Mouse (Mus musculus) lung, postnatal 10 days (tissue): ENCODE results near the gene Prkcg.
"Not testable (repeated sequence)": the region's sequence is repeated elsewhere in the genome, so short reads cannot be mapped to it uniquely, and the experiment has no call there.

Experiments
- DNase-seq: peaks from one replicate; pipeline ENCODE4 v3.0.0; 2021

Gene Prkcg

DNA sequence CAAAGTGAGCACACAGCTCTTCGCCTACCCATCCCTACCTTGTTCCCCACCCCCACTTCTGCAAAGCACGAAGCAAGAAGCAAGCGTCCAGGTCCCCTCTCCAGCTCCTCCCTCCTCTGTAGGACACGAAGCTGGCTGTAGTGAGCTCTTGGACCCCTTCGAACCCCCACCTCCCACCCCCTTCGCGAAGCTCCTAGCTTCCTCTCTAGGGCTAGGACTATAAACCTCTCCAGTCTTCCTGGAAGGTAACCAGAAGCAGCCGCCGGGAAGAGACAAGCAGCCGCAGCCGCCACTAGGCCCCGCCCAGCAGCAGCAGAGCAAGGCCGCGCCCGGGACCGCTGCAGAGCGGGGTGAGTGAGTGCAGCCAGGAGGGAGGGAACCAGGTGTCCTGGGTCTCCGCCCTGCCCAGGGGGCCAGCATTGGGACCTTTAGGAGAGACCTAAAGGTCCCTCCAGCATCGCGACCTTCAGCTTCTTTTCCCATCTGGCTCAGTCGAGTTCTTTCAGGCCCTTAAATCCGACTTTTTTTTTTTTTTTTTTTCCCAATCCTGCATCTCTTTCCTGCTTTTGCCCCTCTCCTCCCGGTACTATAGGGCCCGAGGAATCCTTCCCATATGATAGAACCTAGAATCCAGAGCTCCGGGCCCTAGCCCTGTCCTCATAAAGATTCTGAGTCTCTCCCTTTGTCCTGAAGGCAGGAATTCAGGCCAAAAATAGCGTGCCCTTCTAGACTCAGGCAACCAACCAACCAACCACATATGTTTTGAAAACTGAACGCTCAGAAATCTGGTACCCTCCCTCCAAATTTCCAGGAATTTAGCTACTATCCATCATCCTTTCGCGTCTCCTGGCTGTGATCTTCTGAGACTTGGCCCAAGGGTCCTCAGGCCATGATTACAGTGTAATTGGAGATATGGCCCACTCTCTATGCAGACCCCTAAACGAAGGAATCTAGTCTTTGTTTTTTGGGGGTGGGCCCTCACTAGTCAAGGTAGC lies at the start of gene Prkcg, which contains the start of gene Myadm:
Prkcg (plus strand) TSS at position 204 of the 995 bp plus-strand sequence.
Myadm (plus strand) TSS at position 105 of the 995 bp plus-strand sequence.
- peak; percentile 92 for DNase-seq

DNA sequence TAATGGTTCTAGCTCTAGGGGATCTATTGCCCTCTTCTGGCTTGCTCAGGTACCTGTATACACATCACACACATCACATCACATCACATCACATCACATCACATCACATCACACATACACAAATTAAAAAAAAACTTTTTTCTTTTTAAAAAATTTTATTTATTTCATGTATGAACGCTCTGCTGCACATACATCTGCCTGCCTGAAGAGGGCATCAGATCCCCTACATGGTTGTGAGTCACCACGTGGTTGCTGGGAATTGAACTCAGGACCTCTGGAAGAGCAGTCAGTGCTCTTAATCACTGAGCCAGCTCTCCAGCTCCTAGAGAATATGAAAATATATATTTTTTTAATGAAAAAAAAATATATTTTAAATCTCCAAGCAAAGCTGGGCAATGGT lies 49.8 kb upstream of the Prkcg start:
- DNase-seq = no peak

DNA sequence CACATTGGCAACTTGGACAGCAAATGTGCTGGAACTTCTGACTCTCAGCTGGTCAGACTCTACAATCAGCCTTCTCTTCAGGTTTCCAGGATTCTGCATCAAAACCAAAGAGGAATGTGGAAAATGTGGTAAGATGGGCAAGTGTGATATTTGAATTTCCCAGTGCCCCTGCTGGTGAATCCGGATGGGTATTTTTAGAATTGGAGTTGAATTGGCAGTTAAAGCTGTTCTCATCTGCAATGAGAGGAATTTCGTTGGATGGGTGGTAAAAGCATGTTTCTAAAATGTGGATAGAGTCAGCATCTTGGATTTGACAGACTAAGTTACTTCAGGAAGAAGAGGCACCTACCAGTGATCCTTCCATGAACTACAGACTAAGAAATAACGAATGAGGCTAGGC lies 28.3 kb upstream of the Prkcg start:
- no peak for DNase-seq

DNA sequence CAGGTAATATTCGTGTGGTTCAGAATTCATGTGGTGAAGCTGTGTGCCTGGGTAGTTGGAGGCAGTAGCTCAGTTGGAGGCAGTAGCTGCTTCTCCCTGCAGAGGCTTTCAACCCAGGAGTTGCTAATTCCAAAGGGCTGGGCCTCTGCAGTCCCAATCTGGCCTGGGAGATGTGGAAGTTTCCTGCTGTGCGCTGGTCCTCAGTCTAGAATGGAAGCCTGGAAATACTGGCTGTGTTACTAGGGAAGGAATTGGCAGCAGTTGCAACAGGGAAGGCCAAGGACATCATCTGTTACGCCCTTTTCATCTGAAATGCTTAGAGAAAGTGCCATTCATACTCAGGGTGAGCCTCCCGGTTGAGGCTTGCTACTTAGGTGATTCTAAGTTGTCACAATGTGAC lies 27.5 kb upstream of the Prkcg start:
- no peak for DNase-seq

DNA sequence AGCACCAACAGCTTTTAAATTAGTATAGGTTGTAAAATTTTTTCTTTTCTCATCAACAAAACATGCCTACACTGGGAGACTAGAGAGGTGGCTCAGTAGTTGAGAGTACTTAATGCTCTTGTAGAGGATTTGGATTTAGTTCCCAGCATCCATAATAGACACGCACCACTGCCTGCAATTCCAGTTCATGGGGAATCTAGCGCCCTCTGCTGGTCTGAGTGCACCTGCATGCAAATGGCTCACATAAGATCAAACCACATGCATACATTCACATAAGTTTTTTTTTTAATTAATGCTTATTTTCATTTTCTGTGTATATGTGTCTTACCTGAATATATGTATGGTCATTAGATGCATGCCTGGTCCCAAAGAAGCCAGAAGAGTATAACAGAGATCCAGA lies 26.2 kb upstream of the Prkcg start:
- peak; percentile 43 for DNase-seq

DNA sequence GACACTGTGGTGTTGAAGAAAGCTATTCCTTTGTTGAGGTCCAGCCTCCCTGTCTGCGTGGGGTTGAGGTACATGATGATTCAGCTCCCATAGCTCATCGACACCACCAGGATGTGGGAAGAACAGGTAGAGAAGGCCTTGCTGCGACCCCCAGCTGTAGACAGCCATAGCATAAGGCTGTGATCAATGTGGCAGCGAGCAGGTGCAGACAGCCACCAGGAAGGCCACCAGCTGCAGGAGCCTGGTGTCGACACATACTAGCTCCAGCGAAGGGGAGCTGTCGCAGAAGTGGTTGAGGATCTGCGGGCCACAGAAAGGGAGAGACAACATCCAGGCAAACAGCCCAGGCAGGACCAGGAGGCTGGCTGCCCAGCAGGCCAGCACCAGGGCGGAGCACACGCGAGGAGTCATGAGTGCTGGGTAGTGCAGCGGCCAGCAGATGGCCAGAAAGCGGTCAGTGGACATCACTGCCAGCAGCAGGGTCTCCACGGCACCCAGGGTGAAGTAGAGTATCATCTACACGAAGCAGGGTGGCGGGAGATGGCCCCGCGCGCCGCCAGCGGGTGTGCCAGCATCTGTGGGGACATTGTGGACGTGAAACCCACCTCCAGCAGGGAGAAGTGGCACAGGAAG lies 24.5 kb upstream of the Prkcg start:
- DNase-seq = no peak

DNA sequence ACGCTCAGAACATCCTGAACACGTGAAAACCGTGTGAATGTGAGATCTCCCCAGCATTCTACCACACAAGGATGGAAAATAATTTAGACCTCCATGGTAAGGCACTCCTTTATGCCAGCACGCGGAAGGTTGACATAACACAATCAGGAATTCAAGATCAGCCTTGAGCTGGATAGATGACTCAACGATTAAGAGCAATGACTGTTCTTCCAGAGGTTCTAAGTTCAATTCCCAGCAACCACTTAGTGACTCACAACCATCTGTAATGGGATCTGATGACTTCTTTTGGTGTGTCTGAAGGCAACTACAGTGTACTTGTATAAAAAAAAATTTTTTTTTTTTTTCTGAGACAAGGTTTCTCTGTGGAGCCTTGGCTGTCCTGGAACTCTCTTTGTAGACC lies 23.7 kb upstream of the Prkcg start:
- no peak for DNase-seq

DNA sequence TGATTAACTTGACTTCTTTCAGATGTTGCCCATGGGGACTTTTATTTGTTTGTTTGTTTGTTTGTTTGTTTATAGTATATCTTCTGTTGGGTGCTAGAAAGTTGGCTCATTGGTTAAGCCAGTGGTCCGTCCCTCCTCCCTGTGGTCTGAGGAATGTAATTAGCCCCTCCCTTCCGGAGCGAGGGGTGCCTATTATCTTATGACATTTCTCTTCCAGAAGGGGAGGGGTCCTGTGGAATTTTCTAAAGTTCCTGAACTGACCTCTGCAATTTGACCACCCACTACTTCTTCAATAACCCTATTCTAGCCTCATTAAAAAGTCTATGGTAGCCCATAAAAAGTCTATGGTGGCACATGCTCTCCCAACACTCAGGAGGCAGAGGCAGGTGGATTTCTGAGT lies 21.7 kb upstream of the Prkcg start:
- no peak for DNase-seq

DNA sequence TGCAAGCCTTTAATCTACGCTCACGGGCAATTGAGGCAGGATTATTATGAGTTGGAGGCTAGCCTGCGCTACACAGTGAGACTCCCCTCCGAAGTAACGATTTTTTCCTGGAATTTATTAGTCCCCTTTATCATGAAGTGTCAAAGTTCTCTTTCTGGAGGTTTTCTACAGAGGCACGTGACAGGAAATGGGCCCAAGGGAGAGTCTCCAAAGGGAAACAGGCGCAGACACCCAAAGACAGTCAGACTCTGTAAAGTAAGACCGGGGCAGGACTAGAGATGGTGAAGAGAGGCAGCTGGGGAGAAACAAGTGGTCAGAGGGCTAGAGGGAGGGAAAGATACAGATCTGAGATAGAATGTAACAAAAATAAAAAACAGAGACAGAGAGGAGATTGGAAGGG lies 21.1 kb upstream of the Prkcg start:
- no peak for DNase-seq

DNA sequence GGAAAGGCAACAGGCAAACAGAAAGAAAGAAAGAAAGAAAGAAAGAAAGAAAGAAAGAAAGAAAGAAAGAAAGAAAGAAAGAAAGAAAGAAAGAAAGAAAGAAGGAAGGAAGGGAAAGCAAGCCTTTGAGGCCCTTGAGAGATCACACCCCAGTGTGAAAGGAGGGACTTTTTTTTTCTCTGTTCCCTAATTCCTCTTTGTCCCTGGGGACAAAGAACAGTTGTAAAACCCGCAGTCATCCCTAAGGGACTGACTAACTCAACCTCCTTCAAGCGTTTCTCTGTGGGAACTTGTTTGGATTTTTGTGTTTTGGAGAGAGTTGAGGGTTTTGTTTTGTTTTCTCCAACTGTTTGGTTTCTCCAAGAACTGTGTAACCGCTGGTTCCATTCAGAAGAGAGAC lies 20.7 kb upstream of the Prkcg start:
- no peak for DNase-seq

DNA sequence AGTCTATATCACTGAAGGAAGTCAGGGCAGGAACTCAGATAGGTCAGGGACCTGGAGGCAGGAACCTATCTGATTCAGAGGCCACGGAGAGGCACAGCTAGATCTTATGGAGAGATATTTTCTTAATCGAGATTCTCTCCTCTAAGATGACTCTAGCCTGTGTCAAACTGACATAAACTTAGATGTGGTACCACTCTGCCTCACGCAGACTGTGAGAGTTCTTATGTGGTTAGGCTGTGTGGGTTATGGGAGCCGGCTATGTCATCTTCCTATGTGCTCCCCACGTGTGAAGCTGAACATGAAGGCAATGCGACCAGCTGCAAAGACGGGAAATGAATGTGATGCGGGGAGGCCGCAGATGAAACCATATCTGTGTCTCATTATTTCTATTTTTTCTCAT lies 16.8 kb upstream of the Prkcg start:
- DNase-seq = no peak

DNA sequence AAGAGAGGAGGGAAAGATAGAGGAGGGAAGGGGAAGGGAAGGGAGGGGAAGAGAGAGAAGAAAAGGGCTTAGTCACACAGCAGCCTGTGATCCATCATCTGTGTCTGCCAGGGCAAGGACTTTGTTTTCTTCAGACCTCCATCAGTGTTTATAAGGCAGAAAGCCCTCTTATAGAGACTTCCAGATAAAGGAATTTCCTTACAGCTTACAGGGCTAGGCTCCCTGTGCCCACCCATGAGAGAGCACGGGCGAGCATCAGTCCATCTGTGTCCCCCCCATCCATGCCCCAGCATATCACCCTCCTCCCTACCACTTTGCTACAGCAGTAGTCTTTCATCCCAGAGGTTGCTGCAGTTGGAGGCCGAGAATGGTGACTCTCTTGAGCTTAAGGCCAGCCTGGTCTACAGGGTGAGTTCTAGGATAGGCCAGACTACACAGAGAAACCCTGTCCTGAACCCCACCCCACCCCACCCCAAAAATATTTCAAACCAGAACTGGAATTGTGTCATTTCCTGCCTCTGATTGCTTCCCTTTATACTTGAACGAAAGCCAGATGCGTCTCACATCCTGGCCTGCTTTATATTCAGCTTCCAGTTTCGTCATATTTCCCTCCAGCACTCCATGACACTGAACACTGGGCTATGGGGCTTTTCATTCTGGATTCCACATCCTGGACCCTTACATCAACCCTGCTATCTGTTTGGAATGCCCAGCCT lies 13.4 kb upstream of the Prkcg start:
- DNase-seq = peak; percentile 60

DNA sequence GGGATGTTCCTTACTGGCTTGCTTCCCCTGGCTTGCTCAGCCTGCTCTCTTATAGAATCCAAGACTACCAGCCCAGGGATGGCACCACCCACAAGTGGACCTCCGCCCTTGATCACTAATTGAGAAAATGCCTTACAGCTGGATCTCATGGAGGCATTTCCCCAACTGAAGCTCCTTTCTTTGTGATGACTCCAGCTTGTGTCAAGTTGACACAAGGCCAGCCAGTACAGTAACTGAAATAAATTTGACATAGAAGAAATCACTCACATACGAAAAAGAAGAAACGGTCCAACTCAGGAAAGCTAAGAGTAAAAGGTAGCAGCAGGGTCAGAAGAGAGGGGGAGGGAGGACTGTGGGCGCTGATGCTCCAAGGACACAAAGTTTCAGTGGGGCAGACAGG lies 12.2 kb upstream of the Prkcg start:
- not testable (repeated sequence) for DNase-seq

DNA sequence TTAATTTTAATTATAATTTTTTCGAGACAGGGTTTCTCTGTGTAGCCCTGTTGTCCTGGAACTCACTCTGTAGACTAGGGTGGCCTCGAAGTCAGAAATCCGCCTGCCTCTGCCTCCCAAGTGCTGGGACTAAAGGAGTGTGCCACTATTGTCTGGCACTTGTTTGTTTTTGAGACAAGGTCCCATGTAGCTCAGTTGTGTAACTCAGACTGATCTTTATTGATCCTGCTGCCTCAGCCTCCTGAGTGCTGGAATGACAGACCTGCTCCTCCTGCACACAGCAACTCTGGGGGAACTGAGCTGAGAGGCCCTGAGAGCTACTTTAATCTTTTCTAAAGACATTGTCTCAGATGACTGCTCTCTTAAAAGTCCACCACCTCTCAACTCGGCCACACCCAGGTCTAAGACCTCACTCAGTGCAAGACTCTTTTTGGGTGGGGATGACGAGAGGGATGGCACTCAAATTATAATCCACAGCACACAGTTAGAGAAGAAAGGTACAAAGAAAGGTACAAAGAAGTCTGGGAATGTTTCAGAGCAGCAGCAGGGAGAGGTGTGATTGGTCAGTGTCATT lies 8.8 kb upstream of the Prkcg start:
- DNase-seq = no peak

DNA sequence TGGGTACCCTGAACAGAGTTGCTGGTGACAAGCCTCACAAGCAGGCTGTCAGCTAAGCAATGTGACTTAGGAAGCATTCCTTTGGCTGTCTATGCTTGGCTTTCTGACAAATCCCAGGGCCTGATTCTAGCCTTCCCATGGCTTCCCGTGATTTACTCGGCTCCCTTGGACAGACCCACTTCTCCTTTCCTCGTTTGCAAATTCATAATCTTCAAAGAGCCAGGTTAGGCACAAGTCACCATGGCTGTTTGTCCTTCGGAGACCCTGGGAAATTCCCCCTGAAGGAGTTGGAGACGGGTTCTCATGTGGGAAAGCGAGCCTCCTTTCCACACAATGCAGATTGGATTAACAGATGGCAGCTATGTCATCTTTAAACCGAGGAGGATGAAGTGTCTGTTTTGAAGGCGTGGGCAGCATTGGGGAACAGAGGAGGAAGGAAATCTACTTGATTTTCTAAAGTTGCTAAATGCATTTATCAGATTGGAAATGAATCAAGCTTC lies 8.3 kb upstream of the Prkcg start:
- DNase-seq = peak; percentile 59

DNA sequence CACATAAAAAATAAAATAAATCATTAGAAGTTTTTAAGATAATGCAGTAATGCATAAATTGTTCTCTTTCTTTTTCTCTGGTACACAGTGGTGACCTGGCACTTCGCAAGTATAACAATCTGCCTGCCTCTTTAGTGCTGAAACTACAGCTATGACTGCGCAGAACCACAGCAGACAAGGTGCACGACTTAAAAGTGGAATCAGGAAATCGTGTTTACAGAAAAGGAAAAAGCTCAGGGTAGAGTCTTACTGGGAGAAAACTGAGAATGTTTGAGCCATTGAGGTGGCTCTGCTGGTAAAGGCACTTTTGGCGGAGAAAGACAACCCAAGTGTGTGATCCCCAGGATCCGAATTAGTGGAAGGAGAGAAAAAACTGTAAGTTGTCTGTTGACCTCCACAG lies 7.2 kb upstream of the Prkcg start:
- DNase-seq = no peak

DNA sequence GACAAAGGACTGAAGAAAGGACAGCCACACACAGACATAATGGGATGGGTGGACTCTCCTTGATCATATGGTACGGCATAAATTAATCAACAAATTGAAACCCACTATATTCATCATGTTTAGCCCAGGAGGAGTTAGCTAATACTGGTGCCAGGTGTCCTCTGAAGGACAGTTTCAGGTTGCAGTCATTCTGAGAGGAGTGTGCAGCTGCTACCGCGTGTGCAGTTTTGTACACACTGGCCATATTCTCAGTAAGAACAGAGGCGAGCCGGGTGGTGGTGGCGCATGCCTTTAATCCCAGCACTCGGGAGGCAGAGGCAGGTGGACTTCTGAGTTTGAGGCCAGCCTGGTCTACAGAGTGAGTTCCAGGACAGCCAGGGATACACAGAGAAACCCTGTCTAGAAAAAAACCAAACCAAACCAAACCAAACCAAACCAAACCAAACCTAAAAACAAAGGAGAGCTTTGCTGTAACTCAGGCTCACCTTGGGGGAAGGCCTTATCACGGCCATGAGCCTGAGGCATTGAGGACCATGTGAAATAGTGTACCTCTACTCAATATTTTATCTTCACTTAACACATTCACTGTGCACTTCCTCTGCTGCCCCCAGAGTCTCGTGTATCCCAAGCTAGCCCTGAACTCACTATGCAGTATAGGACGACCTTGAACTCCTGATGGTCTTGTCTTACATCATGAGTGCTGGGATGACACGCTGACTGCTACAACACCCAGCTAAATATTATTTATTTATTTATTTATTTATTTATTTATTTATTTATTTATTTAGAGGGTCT lies 5.7 kb upstream of the Prkcg start:
- DNase-seq = no peak

DNA sequence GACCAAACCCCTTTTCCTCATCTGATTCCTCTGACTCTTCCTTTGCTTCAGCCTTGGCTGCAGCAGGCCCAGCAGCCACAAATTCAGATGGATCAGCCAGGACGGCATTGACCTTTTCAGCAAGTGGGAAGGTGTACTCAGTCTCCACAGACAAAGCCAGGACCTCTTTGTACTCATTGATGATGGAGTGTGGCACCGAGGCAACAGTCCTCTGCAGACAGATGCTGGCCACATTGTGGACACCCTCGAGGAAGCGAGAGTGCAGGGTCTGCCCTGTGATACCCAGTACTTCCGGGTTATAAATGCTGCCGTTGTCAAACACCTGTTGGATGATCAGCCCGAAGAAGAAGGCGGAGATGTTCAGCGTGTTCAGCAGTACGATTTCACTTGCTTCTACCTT lies 4.4 kb upstream of the Prkcg start:
- DNase-seq = no peak

DNA sequence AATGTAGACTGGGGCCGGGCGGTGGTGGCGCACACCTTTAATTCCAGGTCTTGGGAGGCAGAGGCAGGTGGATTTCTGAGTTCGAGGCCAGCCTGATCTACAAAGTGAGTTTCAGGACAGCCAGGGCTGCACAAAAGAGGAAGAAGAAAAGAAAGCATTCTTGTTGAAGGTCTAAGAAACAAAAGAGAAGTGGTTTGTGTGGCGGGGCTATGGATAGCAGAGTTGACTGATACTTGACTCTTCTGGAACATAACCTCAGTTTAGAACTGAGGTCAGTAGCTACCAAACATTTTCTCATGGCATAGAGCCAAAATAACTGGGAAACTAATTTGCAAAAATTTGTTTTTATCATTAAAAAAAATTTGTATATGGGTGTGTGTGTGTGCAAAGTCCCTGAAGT lies 2.9 kb upstream of the Prkcg start:
- no peak for DNase-seq

DNA sequence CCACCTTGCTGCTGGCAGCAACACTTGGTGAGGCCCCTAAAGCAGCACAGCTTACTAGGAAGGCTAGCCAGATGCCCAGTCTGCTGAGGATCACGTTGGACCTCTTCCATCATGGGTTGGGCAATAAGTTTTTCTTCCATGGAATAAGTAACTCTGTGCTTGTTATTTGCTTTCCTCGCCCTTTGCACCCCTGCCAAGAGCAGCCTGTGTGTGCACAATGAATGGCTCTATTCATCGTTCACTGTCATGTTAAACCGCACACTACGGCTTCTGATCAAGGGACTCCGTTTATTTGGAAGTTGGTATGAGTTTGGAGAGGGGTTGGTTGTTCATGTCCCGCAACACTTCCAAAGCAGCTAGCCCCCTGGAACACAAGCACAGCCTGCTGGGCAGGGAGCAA lies 1.8 kb upstream of the Prkcg start:
- DNase-seq = peak; percentile 59

DNA sequence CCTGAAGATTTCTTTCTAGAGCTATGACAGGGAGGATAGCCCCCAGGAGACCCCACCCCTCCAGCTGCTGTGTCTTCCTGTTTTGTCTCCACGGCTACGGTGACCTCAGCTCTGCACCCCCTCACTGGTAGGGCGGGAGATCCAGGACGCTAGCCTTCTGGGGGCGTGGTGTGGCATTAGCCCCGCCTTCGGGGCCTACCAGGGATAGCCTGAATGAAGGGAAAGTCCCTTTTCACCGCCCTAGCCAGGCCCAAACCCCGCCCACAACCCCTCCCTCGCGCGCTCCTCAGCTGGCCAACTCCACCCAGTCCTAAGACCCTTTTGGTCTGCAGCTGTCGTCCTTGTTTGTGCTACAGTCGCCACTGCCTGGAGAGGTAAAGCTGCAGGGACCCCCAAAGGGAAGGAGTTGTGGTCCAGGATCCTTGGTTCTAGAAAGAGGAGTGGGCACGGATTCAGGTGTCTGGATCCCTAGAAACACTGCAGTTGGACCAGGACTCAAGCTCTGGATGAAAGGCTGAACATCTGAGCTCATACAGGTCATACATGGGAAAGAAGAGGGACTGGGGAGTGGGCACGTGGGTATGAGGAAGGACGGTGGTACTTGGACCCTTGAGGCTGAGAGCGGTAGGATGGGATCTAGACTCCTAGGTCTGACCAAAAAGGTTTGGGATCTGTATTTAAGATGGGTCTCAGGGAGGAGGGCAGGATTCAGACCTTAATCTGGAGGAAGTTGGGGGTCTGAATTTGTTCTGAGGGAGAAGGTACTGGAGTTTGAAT lies 1.5 kb downstream of the Prkcg start:
- DNase-seq = peak; percentile 100
